Mouse (Mus musculus): ENCODE results near the gene Klhl25.

DNA sequence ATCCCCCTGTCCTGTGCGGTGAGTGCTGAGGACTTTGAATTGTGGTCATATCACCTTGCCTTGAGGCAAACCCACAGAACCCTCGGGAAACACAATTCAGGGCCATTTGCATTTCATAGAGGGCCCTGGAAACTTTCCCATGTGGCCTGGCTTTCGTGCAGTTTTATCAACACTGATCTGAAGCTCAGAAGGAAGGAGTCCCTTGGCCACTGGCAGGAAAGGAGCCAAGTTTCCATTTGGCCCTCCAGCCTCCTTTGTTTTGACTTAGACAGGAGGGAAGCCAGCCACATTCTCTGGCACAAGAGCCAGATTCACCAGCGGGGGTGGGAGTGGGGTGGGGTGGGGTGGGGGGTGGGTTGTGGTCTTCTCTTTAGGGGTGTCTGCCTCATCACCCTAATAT, 41.4 kb upstream of the Klhl25 start:
- TF ChIP-seq TCF12 (IDR thresholded peaks at IDR 0.05; ENCODE audit: low read depth, low read length) (no peak), CTCF (conservative IDR thresholded peaks at IDR 0.05 in 1 of 2, IDR thresholded peaks at IDR 0.05 in 1 of 2; ENCODE audit: low read depth in 2 of 2, low read length in 2 of 2) (no peak)

Data from CH12.LX (cell line).